Mouse (Mus musculus) stomach, embryonic 16.5 days (tissue): ENCODE measurements around the gene Cyp4a10. TPM values are rescaled to one million over a fixed set of nuclear protein-coding genes. Genes with fewer than 3 reads are reported as not detected.

Experiments
- ATAC-seq: fragments of 200-750 bp; cut with Nextera tagmentation; 2 replicates; pipeline ENCODE4 v1.8.0; 2017; ENCODE audit warnings: moderate number of reproducible peaks, moderate TSS enrichment; ENCODE audit not compliant: insufficient read depth, low FRiP score
- H3K27ac ChIP-seq: fragments of 300-500 bp; sonication (generic); 2 replicates; pipeline ENCODE4 v1.5.1; 2014; ENCODE audit warnings: low read length
- H3K27me3 ChIP-seq: fragments of 300-500 bp; sonication (generic); 2 replicates; pipeline ENCODE4 v1.6.1; 2014; ENCODE audit warnings: low read length, control low read depth, mixed read lengths; ENCODE audit not compliant: control insufficient read depth, insufficient read depth
- H3K36me3 ChIP-seq: fragments of 300-500 bp; sonication (generic); 2 replicates; pipeline ENCODE4 v1.6.1; 2014; ENCODE audit warnings: low read length; ENCODE audit not compliant: control insufficient read depth, insufficient read depth
- H3K4me1 ChIP-seq: fragments of 300-500 bp; sonication (generic); 2 replicates; pipeline ENCODE4 v1.6.1; 2014; ENCODE audit warnings: low read length, control low read depth, mixed read lengths; ENCODE audit not compliant: control insufficient read depth, insufficient read depth
- H3K4me2 ChIP-seq: fragments of 300-500 bp; sonication (generic); 2 replicates; pipeline ENCODE4 v1.6.1; 2014; ENCODE audit warnings: low read depth, low read length, mixed read lengths
- H3K4me3 ChIP-seq: fragments of 300-500 bp; sonication (generic); replicated peaks from 2 replicates; pipeline ENCODE4 v1.5.1; 2014; ENCODE audit warnings: mild to moderate bottlenecking, low read length
- H3K9ac ChIP-seq: fragments of 300-500 bp; sonication (generic); 2 replicates; pipeline ENCODE4 v1.6.1; 2014; ENCODE audit warnings: low read length
- H3K9me3 ChIP-seq: fragments of 300-500 bp; sonication (generic); replicated peaks from 2 replicates; pipeline ENCODE4 v1.6.1; 2016; ENCODE audit warnings: low read length, control low read depth; ENCODE audit not compliant: control insufficient read depth
- WGBS: fragments of 180-500 bp; shearing (Covaris S2); extraction: QIAGEN DNeasy Blood & Tissue Kit; methylation state at CpG from one replicate; pipeline ENCODE4 v1.1.7; 2014; 5-methylcytosine and 5-hydroxymethylcytosine counted together
- polyA plus RNA-seq: library from polyadenylated mRNA; unstranded; fragments of >200 nt; fragmentation: Nextera tagmentation; extraction: Ambion mirVana; gene quantifications from 2 replicates; pipeline ENCODE4 v1.2.1, GENCODE M21; 2015

Cyp4a10 gene
- polyA plus RNA-seq, 1 experiment from 2014 or later = 0.08 TPM

GRCm38 (mm10) chr4:115575776-115576175, 57.7 kb downstream of the Cyp4a10 start:
- no peak for ATAC-seq
- no peaks in the 10 kb centered on the region for H3K4me1 ChIP-seq
- H3K4me2 ChIP-seq = no peak overlapping the region
- H3K27me3 ChIP-seq = no peaks in the 10 kb centered on the region
- H3K36me3 ChIP-seq = no peaks in the 10 kb centered on the region
- no peak overlapping the region for H3K9ac ChIP-seq
- 85% methylated on average over 2 of the region's 2 CpGs for WGBS
- no peak overlapping the region for H3K27ac ChIP-seq
- H3K9me3 ChIP-seq = no peaks in the 10 kb centered on the region
- no peak overlapping the region for H3K4me3 ChIP-seq

- Histone ChIP-seq H3K4me2 (no peak overlapping the region), H3K9ac (no peak overlapping the region), H3K4me1 (no peaks in the 10 kb centered on the region), H3K27me3 (no peaks in the 10 kb centered on the region), H3K9me3 (no peaks in the 10 kb centered on the region), H3K27ac (no peak overlapping the region), H3K4me3 (no peak overlapping the region), H3K36me3 (no peaks in the 10 kb centered on the region)
- no peak for ATAC-seq
These were observed 65.0 kb downstream of the Cyp4a10 start for GRCm38 (mm10) chr4:115583036-115583435.

Other genes starting within 250 kb of the Cyp4a10 start
- not detected in 2 replicates for gene Cyp4a12a, start 219.2 kb upstream of the Cyp4a10 start, polyA plus RNA-seq
- not detected in 2 replicates for gene Cyp4a12b, start 106.6 kb upstream of the Cyp4a10 start, polyA plus RNA-seq
- not detected in 2 replicates for gene Cyp4a30b, start 65.7 kb upstream of the Cyp4a10 start, polyA plus RNA-seq
- not detected in 2 replicates for gene Cyp4a14, start 22.1 kb upstream of the Cyp4a10 start, polyA plus RNA-seq
- gene Cyp4a31, start 45.4 kb downstream of the Cyp4a10 start, polyA plus RNA-seq = not detected in 2 replicates
- gene Cyp4a32, start 82.7 kb downstream of the Cyp4a10 start, polyA plus RNA-seq = not detected in 2 replicates
- gene Cyp4b1, start 129.5 kb downstream of the Cyp4a10 start, polyA plus RNA-seq = 2.1 and 2.5 TPM in 2 replicates
- 30.1 and 31.3 TPM in 2 replicates for gene Efcab14, start 219.5 kb downstream of the Cyp4a10 start, polyA plus RNA-seq